Mouse (Mus musculus) cerebral cortex, adult 2 months (tissue): ENCODE data around the gene Btg3.

Source experiments
- WGBS: fragments of 180-500 bp; shearing (Covaris S2); methylation state at CpG from one replicate; pipeline ENCODE4 v1.1.7; 2018; 5-methylcytosine and 5-hydroxymethylcytosine counted together

Btg3 gene

DNA sequence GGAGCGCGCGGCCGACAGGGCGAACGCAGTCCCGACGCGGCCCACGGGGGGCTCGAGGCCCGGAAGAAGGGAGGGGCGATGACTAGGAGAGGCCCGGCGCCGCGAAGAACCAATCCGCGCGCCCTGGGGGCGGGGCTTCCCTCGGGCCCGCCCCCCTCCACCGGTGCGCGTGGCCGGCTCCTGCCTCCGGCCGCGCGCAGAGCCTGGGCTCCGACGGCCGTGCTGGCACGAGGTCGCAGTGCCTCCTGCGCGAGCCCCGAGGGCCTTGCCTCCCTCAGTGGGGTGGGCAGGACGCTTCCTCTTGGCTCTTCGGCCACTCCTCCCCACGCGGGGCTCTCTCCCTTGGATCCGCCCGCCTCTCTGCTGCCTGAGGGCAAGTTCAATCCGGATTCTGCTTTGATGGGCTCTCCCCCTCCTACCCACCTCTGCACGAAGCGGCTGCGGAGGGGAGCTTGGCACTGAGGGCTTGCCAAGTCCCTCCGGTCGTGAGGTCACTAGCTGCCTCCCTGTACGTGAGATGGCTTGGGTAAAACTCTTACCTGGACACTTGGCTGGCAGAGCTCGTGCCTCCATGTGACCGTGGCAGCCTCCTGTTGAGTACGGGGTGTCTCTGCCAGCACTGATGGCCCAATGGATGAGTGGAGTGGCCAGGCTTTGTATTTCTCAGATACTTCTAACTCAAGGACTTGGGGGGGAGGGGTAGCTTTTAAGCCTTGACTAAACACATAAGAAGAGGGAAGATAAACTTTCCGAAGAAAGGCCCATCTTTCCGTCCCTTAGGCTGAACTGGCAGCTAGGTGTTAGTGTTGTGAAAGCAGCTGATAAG is at the start of gene Btg3:
Gene Btg3, minus strand, starts transcription at position 448 of the 826 bp plus-strand sequence.
- 4% methylated on average over 57 of the region's 57 CpGs for WGBS

- 72% methylated on average over 10 of the region's 10 CpGs for WGBS
Observed at GRCm38 (mm10) chr16:78417733-78418132, 40.7 kb upstream of the Btg3 start.

DNA sequence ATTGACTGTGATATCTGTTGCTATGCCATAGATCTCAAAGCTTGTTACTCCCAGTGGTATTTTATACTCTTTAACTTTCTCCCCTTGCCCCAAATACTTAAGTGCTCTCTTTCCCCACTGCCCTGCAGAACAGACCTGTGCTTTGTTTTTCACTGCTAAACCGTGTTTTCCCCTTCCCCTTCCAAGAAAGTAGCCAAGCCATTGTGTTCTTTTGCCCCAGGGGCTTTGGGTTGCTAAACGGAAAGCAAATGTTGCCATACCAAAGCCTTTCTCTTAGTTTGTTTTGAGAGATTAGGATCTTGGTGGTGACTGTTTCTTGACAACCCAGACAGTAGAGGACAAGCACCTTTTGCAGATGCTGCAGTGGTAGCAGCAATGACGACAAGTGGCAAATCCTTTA is 39.5 kb upstream of the Btg3 start:
- whole genome bisulfite sequencing, result 46% methylated on average over 3 of the region's 3 CpGs

- WGBS, result 84% methylated on average over 10 of the region's 10 CpGs
Observed at GRCm38 (mm10) chr16:78409991-78410390, 33.0 kb upstream of the Btg3 start.

GRCm38 (mm10) chr16:78407855-78408254 is 30.9 kb upstream of the Btg3 start:
- WGBS, result 73% methylated on average over 6 of the region's 6 CpGs

- 40% methylated on average over 2 of the region's 2 CpGs for WGBS
Observed at GRCm38 (mm10) chr16:78406657-78407056, 29.7 kb upstream of the Btg3 start.

DNA sequence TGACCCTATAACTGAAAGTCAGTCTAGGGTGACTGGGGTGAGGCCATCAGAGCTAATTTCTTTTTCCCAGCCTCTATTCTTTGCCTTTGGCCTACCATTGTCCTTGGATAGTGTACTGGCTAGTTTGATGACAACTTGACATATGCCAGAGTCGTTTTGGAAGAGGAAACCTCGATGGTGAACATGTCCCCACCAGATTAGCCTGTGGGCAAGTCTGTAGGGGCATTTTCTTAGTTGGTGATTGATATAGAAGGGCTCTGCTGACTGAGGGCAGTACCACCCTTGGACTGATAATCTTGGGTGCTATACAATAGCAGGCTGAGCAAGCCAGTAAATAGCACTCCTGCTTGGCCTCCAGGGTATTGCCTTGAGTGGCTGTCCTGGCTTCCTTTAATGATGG is 25.3 kb upstream of the Btg3 start:
- 71% methylated on average over 2 of the region's 2 CpGs for WGBS

- WGBS, result 95% methylated on average over 3 of the region's 3 CpGs
Observed at GRCm38 (mm10) chr16:78399423-78399822, 22.4 kb upstream of the Btg3 start.

- WGBS, result 93% methylated on average over 6 of the region's 6 CpGs
Observed at GRCm38 (mm10) chr16:78398734-78399133, 21.7 kb upstream of the Btg3 start.

DNA sequence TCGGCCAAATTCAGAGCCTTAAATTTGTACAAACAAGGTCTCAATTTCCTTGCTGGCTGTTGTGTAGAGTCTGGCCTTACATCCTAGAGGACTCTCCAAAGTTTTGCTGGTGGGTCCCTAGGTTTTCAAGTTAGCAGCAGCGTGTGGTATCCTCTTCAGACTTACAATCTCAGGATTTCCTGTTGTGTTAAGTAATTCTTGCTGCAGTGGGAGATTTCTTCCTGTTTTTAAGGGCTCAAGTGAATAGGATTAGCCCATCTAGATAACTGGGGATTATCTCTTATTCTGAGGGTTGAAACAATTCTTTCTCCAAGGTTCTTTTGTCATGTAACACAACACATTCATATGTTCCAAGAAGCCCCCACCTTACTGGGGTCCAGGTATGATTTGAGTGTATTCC is 14.4 kb upstream of the Btg3 start:
- WGBS, result 54% methylated on average over 2 of the region's 2 CpGs

DNA sequence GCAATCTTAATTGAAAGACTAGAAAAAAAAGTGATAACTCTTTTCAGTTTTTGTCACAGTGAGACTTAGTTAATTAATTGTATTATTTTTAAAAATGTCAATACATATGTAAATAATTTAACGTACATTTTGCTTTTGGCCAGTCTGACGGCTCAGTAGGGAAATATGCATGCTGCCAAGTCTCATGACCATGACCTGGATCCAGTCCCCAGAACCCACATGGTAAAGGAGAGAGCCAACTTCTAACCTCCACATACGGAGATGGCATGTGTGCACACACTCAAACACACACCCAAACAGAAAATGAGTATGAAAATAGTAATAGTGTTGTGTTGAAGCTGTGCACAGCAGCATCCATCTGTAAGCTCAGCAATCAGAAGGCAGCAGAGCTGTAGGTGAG is 13.0 kb upstream of the Btg3 start:
- WGBS, result 73% methylated on average over 3 of the region's 3 CpGs

DNA sequence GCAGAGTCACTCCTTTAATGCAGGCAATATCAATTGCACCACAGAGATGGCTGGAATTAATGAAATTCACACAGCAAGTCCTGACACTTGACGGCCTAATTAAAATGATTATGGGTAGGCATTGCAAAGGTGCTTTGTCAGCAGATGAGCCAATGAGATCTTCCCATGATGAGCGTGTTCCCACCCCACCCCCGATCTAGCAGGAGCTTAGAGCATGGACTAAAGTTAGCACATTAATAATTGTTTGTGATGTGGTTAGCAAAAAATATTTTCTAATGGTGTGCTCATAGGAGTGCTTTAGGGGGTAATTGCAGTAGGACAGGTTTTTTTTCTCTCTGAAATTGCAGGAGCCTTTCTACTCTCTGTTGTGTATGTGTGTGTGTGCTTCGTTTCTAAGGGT is 12.1 kb upstream of the Btg3 start:
- WGBS, result 83% methylated on average over 4 of the region's 4 CpGs

GRCm38 (mm10) chr16:78378493-78378892 is 1.5 kb upstream of the Btg3 start:
- 80% methylated on average over 5 of the region's 5 CpGs for whole genome bisulfite sequencing

GRCm38 (mm10) chr16:78375821-78376691 is 936 bp downstream of the Btg3 start:
- WGBS, result under 1% methylated on average over 87 of the region's 100 CpGs

DNA sequence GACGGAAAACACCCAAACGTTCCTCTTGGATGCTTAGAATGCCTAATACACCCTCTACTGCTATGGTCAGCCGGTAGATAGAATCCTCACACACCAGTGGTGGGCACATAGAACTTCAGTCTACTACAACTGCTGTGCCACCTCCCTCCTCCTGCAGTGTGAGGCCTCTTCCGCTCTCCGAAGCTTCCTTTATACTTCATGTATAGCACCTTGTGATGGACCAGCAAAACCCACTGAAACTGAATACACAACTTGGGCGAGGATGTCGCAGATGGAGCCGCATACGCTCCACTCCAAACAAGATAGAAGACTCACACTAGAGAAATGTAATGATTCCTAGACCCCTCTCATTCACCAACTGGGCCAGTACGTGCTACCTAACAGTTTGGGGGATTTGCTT is 1.8 kb downstream of the Btg3 start:
- WGBS, result 31% methylated on average over 10 of the region's 10 CpGs

- 84% methylated on average over 8 of the region's 8 CpGs for whole genome bisulfite sequencing
Observed at GRCm38 (mm10) chr16:78373743-78374142, 3.2 kb downstream of the Btg3 start.

GRCm38 (mm10) chr16:78372786-78373185 is 4.2 kb downstream of the Btg3 start:
- 94% methylated on average over 5 of the region's 5 CpGs for WGBS

DNA sequence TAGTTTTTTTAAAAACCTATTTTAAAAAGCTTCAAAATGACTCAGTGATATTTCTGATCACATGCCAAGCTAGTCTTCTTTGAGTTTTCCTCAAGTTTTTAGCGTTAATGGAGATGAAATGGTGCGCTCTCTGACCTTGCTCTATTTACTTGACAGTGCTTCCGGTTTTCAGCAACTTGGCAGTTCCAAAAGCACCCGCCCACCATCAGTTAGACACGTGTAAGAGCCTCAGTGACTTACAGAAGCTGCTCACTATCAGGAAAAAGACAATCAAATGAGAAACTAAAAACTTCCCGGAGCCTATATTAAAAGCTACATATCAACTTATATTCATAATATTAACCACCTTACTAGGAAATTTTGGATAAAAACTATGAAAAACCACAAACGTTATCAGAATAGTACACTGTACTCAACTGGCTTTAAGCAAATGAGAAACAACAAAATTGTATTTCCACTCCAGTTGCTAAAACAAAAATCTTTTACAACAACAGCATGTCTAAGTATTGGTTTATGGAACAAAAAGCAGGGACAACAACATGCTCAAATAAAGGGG is 5.4 kb downstream of the Btg3 start:
- 51% methylated on average over 7 of the region's 7 CpGs for WGBS

DNA sequence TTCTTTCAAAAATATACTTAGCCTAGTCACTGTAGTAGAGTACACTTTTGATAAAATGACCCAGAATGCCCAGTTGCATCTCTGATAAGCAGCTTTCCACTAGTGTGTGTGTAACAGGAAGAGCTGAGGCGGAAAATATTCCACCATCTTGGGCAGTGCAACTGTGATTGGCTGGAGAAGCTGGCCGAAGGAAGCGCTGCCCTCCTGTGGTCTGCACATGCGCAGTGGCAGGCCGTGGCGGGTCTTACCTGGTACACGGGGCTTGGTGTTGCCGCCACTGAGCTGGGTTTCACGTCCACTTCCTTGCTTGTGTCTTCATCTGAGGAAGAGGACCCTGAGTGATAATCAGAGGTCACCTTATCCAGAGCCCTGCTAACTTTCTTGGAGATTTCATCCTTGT is 12.4 kb downstream of the Btg3 start:
- 94% methylated on average over 7 of the region's 9 CpGs for WGBS

DNA sequence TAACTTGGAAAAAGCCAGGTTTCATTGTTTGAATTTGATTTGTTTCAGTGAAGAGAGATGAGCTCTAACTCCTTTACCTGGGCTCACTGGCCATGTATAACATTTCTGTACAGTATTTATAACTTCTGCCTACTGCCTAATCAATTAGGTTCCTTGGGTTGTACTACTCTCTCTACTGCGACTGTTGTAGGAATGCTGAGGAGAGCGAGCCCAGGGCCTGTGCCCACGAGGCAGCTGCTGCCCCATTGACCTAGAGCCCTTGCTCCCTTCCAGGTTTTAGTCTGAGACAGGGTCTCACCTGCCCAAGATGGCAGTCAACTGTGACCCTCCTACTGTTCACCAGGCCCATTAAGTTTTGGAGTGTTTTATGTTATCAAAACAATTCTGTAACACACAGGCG is 15.5 kb downstream of the Btg3 start:
- WGBS, result 95% methylated on average over 4 of the region's 4 CpGs

DNA sequence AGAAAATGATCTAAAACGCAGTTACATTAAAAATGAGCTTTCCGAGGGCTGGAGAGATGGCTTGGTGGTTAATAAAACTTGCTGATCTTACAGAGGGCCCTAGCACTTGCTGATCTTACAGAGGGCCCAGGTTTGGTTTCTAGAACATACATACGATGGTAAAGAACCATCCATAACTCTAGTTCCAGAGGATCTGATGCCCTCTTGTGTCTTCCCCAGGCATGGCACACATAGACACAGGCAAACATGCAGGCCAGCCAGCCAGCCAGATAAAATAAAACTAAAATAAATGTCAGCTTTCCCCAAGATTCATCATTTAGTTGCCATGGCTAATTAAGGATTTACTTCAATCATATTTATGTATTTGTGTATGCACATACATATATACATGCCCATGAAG is 19.2 kb downstream of the Btg3 start:
- 92% methylated on average over 3 of the region's 3 CpGs for WGBS

DNA sequence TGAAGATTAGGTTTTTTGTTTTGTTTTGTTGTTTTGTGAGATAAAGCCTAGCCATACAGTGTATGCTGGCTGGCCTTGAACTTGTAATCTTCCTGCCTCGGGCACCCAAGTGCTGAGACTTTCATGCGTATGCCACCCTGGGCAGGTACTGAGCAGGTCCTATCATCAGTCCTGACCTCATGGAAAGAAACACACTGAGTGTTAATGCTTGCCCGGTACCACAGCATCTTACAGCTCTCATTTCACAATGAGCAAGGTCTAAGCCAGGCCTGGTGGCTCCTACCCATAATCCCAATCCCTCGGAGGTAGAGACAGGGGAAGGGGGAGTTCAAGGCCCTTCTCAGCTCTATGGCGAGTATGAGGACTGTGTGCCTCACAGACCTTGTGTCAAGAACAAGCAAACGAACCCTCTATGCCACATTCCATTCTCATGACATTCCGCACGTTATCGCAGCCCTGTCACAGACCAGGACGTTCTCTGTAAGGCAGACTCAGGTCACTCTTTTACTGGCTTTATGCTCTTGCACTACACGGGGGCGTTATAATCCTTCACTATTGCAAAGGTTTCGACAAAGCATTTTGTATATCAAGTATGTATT is 29.6 kb downstream of the Btg3 start:
- 86% methylated on average over 13 of the region's 13 CpGs for WGBS
